Mouse (Mus musculus): Measurements from ENCODE around the gene Zfp354a. TPM values are rescaled to one million over a fixed set of nuclear protein-coding genes. Genes with fewer than 3 reads are reported as not detected.
"Not testable (repeated sequence)": the region's sequence is repeated elsewhere in the genome, so short reads cannot be mapped to it uniquely, and the experiment has no call there.

The Zfp354a gene
- total RNA-seq (2014; fragmentation: Nextera tagmentation) (not detected in 2 replicates), total RNA-seq (2017) (0.23 TPM in 1 of 2 replicates, not detected in the other), polyA plus RNA-seq (2012) (not detected in 2 replicates)

GRCm38 (mm10) chr11:51059151-51059571 is at the start of gene Zfp354a:
Zfp354a (plus strand) TSS chr11:51059257.
- no peaks in the 10 kb centered on the region for H3K4me1 ChIP-seq (ENCODE audit: insufficient read depth, low read depth, low read length)
- ATAC-seq (ENCODE audit: extremely low read depth, insufficient number of reproducible peaks, low FRiP score, poor library complexity, severe bottlenecking) (no peak), DNase-seq (ENCODE audit: low spot score) (no peak)
- no peak within 1 kb of the TSS for H3K4me3 ChIP-seq (ENCODE audit: low read depth, low read length)
- peaks cover 33% of the 10 kb centered on the region for H3K9me3 ChIP-seq (replicated peaks)
- H3K36me3 ChIP-seq (replicated peaks): no peaks in the 10 kb centered on the region
- no peaks in the 10 kb centered on the region for H3K27me3 ChIP-seq (ENCODE audit: insufficient read depth, low read length)
- TF ChIP-seq GATA2 (IDR thresholded peaks at IDR 0.05; ENCODE audit: borderline replicate concordance, low read depth, low read length) (no peak), CTCF (IDR thresholded peaks at IDR 0.05; ENCODE audit: low read depth, low read length) (no peak), GATA1 (IDR thresholded peaks at IDR 0.05; ENCODE audit: borderline replicate concordance, low read length) (no peak), POLR2AphosphoS5 (IDR thresholded peaks at IDR 0.05; ENCODE audit: insufficient replicate concordance, low read depth, low read length) (no peak), TAL1 (conservative IDR thresholded peaks at IDR 0.05; ENCODE audit: low read depth, low read length) (no peak)

GRCm38 (mm10) chr11:51011821-51012220 is 47.2 kb upstream of the Zfp354a start:
- H3K9me3 ChIP-seq (replicated peaks): peaks cover 23% of the 10 kb centered on the region
- DNase-seq (ENCODE audit: low spot score) (no peak), ATAC-seq (ENCODE audit: extremely low read depth, insufficient number of reproducible peaks, low FRiP score, poor library complexity, severe bottlenecking) (no peak)
- TF ChIP-seq CTCF (IDR thresholded peaks at IDR 0.05; ENCODE audit: low read depth, low read length) (no peak), TAL1 (conservative IDR thresholded peaks at IDR 0.05; ENCODE audit: low read depth, low read length) (no peak)
- no peak overlapping the region for H3K4me3 ChIP-seq (ENCODE audit: low read depth, low read length)
- no peaks in the 10 kb centered on the region for H3K36me3 ChIP-seq (replicated peaks)
- H3K4me1 ChIP-seq (ENCODE audit: insufficient read depth, low read depth, low read length): no peaks in the 10 kb centered on the region
- H3K27me3 ChIP-seq (ENCODE audit: insufficient read depth, low read length): no peaks in the 10 kb centered on the region

- peaks cover 11% of the 10 kb centered on the region for H3K9me3 ChIP-seq (replicated peaks)
- no peak for TF ChIP-seq GATA2 (IDR thresholded peaks at IDR 0.05; ENCODE audit: borderline replicate concordance, low read depth, low read length)
- no peaks in the 10 kb centered on the region for H3K27me3 ChIP-seq (ENCODE audit: insufficient read depth, low read length)
- H3K36me3 ChIP-seq (replicated peaks): no peaks in the 10 kb centered on the region
- ATAC-seq (ENCODE audit: extremely low read depth, insufficient number of reproducible peaks, low FRiP score, poor library complexity, severe bottlenecking): no peak
- no peaks in the 10 kb centered on the region for H3K4me1 ChIP-seq (ENCODE audit: insufficient read depth, low read depth, low read length)
- DNase-seq (ENCODE audit: low spot score): no peak
- no peak within 1 kb of the TSS for H3K4me3 ChIP-seq (ENCODE audit: low read depth, low read length)
Observed at GRCm38 (mm10) chr11:51013936-51014335, 45.1 kb upstream of the Zfp354a start, which contains the start of gene Olfr54. Olfr54 (plus strand) TSS chr11:51014236.

GRCm38 (mm10) chr11:51016341-51016740 is 42.7 kb upstream of the Zfp354a start:
- H3K9me3 ChIP-seq (replicated peaks): peaks cover 10% of the 10 kb centered on the region
- no peaks in the 10 kb centered on the region for H3K4me1 ChIP-seq (ENCODE audit: insufficient read depth, low read depth, low read length)
- no peak for TF ChIP-seq POLR2AphosphoS5 (IDR thresholded peaks at IDR 0.05; ENCODE audit: insufficient replicate concordance, low read depth, low read length)
- TF ChIP-seq GATA2 (IDR thresholded peaks at IDR 0.05; ENCODE audit: borderline replicate concordance, low read depth, low read length): no peak
- no peak for TF ChIP-seq TAL1 (conservative IDR thresholded peaks at IDR 0.05; ENCODE audit: low read depth, low read length)
- no peak for TF ChIP-seq CTCF (IDR thresholded peaks at IDR 0.05; ENCODE audit: low read depth, low read length)
- TF ChIP-seq GATA1 (IDR thresholded peaks at IDR 0.05; ENCODE audit: borderline replicate concordance, low read length): no peak
- no peaks in the 10 kb centered on the region for H3K27me3 ChIP-seq (ENCODE audit: insufficient read depth, low read length)
- H3K36me3 ChIP-seq (replicated peaks): no peaks in the 10 kb centered on the region
- DNase-seq (ENCODE audit: low spot score) (no peak), ATAC-seq (ENCODE audit: extremely low read depth, insufficient number of reproducible peaks, low FRiP score, poor library complexity, severe bottlenecking) (no peak)
- H3K4me3 ChIP-seq (ENCODE audit: low read depth, low read length): no peak overlapping the region

GRCm38 (mm10) chr11:51026811-51027210 is 32.2 kb upstream of the Zfp354a start:
- H3K4me1 ChIP-seq (ENCODE audit: insufficient read depth, low read depth, low read length); H3K36me3 ChIP-seq (replicated peaks); ATAC-seq (ENCODE audit: extremely low read depth, insufficient number of reproducible peaks, low FRiP score, poor library complexity, severe bottlenecking); DNase-seq (ENCODE audit: low spot score); H3K27me3 ChIP-seq (ENCODE audit: insufficient read depth, low read length); H3K4me3 ChIP-seq (ENCODE audit: low read depth, low read length): not testable (repeated sequence)
- peaks cover 22% of the 10 kb centered on the region for H3K9me3 ChIP-seq (replicated peaks)

- not testable (repeated sequence) for ATAC-seq (ENCODE audit: extremely low read depth, insufficient number of reproducible peaks, low FRiP score, poor library complexity, severe bottlenecking); H3K4me3 ChIP-seq (ENCODE audit: low read depth, low read length); H3K36me3 ChIP-seq (replicated peaks); DNase-seq (ENCODE audit: low spot score); H3K27me3 ChIP-seq (ENCODE audit: insufficient read depth, low read length); H3K4me1 ChIP-seq (ENCODE audit: insufficient read depth, low read depth, low read length)
- peaks cover 22% of the 10 kb centered on the region for H3K9me3 ChIP-seq (replicated peaks)
Observed at GRCm38 (mm10) chr11:51029381-51029780, 29.7 kb upstream of the Zfp354a start.

GRCm38 (mm10) chr11:51030225-51030624 is 28.8 kb upstream of the Zfp354a start:
- Histone ChIP-seq H3K4me1 (ENCODE audit: insufficient read depth, low read depth, low read length) (no peaks in the 10 kb centered on the region), H3K27me3 (ENCODE audit: insufficient read depth, low read length) (no peaks in the 10 kb centered on the region), H3K9me3 (replicated peaks) (peaks cover 22% of the 10 kb centered on the region), H3K36me3 (replicated peaks) (no peaks in the 10 kb centered on the region), H3K4me3 (ENCODE audit: low read depth, low read length) (no peak overlapping the region)
- DNase-seq (ENCODE audit: low spot score): no peak
- TF ChIP-seq GATA1 (IDR thresholded peaks at IDR 0.05; ENCODE audit: borderline replicate concordance, low read length): no peak
- TF ChIP-seq GATA2 (IDR thresholded peaks at IDR 0.05; ENCODE audit: borderline replicate concordance, low read depth, low read length): no peak
- TF ChIP-seq POLR2AphosphoS5 (IDR thresholded peaks at IDR 0.05; ENCODE audit: insufficient replicate concordance, low read depth, low read length): no peak
- TF ChIP-seq CTCF (IDR thresholded peaks at IDR 0.05; ENCODE audit: low read depth, low read length): no peak
- TF ChIP-seq TAL1 (conservative IDR thresholded peaks at IDR 0.05; ENCODE audit: low read depth, low read length): no peak
- ATAC-seq (ENCODE audit: extremely low read depth, insufficient number of reproducible peaks, low FRiP score, poor library complexity, severe bottlenecking): no peak
